Mouse (Mus musculus) right cerebral cortex, postnatal 25 days (tissue): Measurements from ENCODE around the gene Osbpl10.

ENCODE experiments used
- DNase-seq: peaks from one replicate; pipeline ENCODE4 v3.0.0; 2022

Gene Osbpl10

GRCm38 (mm10) chr9:115172096-115172495 is 193.7 kb downstream of the Osbpl10 start:
- DNase-seq: no peak

- no peak for DNase-seq
Observed at GRCm38 (mm10) chr9:115179154-115179553, 200.8 kb downstream of the Osbpl10 start.

- DNase-seq: no peak
Observed at GRCm38 (mm10) chr9:115179935-115180334, 201.6 kb downstream of the Osbpl10 start.

DNA sequence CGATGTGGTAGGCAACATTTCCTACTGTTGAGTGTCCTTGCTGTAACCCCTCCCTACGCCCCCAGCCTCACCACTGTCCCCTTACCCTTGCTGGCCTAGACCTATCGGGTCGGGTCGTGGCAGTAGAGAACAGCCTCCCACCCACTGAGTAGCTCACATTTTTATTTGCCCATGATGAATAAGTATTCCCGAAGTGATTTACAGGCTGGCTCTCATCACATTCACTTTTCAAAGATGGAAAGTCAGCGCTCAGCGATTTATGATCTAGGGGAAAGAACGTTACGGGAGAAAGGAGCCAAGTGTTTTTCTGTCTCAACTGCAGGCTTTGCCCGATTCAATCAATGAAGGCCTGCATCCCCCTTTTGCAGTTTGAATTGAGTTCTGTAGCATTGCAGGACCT is 208.0 kb downstream of the Osbpl10 start:
- no peak for DNase-seq

DNA sequence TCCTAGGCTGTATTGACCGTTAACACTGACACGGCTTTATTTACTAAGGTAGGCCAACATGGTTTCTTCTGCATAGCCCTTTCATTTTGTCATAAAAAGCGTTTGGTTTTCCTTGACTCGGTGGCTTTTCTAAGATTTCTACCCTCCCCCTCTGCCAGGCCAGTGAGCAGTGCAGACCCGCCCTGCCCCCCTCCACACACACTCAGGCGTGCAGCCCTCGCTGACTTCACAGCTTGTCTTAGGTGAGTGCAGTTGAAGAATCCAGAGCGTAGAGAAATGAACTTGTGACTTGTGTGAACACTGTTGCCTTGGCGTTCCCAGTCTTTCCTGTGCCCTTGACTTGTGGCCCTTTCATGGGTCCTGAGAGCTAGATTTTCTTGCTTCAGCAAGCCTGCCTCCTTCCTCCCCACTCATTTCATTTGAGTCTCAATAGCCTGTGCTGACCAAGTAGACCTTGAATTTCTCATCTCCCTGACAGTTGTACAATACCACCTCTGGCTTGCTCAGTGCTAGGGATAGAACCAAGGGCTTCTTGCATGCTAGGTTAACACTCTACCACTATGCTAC is 212.1 kb downstream of the Osbpl10 start:
- DNase-seq: no peak

- DNase-seq: no peak
Observed at GRCm38 (mm10) chr9:115192890-115193289, 214.5 kb downstream of the Osbpl10 start.

DNA sequence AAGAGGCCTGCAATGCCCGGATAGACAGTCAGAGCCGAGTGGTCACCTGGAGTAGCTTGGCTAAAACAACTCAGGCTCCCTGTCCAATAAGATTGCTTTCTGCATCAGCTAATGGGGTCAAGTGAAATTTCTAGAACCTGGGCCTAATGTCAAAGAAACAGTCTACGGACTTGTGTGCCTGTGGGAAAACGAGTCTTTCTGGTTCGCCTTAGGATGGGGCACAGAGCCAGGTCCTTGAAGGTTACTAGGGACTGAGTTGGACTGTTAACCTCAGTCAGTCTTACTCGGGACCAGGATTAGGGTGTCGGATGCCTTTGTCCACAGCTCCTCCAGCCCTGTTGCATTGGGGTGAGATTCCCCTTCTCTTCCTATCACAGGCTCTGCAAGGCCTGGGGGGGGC is 218.7 kb downstream of the Osbpl10 start:
- DNase-seq: no peak

DNA sequence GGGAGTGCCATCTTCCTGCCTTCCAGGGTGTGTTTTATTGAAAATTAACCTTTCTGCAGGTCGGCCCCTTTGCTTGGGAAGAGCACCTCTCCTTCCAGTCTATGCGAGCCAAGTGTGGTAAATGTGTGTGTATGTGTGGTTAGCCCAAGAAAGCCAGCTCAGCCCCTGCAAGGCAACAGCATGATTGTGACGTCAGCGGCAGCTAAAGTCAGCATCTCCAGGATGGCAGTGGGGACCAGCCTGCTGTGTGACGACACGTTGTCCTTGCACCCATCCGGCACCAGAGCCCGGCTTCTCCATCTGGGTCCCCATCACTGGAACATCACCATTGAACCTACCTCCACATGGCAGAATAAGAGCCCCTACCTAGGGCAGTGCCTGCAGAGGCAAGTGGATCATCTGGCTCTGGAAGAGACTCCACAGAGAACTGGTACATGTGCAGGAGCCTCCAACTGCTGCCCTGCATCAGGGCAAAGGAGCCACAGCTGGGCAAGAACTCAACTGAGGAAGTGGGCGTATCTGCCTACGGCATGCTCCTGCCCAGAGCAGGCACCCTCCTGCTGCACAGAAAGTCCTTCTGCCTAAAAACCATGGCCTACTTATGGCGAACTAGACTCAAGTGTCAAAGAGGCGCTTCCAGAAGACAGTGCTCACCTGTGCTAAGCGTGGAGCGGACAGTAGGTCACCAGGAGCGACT is 221.9 kb downstream of the Osbpl10 start:
- no peak for DNase-seq

DNA sequence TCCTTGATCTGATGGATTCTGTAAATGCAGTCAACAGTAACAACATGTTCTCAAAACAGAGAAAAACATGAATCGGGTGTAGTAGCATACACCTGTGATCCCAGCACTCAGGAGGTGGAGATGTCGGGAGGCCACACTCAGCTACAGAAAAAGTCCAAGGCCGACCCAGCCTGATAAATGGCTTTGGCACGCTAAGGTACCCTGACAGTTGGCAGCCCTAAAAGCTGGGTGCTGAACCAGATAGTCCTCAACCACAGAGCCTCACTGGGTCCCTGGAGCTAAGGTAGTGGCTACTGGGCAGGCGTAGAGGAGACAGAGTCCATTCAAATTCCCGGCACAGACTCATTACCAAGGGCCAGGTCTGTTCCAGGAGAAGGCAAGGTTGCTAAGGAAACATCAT is 222.9 kb downstream of the Osbpl10 start:
- DNase-seq: no peak

GRCm38 (mm10) chr9:115203136-115203535 is 224.8 kb downstream of the Osbpl10 start:
- no peak for DNase-seq

DNA sequence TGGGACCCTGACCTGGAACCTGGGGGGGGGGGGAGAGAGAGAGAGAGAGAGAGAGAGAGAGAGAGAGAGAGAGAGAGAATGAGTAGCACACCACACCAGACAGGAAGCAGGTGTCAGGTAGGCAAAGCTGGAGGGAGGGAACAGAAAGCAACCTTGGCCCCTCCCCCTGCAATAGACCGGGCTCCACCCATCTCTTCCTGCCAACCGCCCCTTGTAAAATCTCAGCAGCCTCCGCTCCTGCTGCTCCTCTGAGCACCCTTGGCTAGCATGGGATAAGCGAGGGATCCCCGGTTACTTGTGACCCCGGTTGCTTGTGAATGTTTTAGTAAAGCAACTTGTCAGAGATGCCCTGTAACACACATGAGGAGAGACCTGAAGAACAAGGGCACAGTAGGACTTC is 227.1 kb downstream of the Osbpl10 start:
- no peak for DNase-seq

DNA sequence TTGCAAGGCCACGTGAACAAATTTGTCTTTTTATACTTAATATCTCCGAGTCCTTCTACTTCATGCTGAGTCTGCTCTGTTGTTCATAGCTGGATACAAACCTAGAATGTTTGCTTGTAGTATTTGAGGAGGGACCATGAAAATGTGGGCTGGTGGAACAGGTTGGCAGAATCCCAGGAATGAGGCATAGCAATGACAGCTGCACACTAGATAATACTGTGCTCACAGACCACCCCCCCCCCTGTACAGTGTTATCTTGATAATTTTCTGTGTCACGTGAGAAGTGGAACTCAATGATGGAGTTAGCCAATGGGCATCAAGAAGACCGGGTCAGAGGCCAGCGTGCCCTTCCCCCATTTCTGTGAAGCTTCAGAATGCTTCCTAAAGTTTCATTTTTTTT is 227.8 kb downstream of the Osbpl10 start:
- DNase-seq: no peak

- no peak for DNase-seq
Observed at GRCm38 (mm10) chr9:115209737-115210136, 231.4 kb downstream of the Osbpl10 start.

- DNase-seq: no peak
Observed at GRCm38 (mm10) chr9:115210535-115210934, 232.2 kb downstream of the Osbpl10 start.

GRCm38 (mm10) chr9:115213755-115214264 is 235.4 kb downstream of the Osbpl10 start:
- DNase-seq: no peak

- no peak for DNase-seq
Observed at GRCm38 (mm10) chr9:115214572-115215571, 236.5 kb downstream of the Osbpl10 start.

DNA sequence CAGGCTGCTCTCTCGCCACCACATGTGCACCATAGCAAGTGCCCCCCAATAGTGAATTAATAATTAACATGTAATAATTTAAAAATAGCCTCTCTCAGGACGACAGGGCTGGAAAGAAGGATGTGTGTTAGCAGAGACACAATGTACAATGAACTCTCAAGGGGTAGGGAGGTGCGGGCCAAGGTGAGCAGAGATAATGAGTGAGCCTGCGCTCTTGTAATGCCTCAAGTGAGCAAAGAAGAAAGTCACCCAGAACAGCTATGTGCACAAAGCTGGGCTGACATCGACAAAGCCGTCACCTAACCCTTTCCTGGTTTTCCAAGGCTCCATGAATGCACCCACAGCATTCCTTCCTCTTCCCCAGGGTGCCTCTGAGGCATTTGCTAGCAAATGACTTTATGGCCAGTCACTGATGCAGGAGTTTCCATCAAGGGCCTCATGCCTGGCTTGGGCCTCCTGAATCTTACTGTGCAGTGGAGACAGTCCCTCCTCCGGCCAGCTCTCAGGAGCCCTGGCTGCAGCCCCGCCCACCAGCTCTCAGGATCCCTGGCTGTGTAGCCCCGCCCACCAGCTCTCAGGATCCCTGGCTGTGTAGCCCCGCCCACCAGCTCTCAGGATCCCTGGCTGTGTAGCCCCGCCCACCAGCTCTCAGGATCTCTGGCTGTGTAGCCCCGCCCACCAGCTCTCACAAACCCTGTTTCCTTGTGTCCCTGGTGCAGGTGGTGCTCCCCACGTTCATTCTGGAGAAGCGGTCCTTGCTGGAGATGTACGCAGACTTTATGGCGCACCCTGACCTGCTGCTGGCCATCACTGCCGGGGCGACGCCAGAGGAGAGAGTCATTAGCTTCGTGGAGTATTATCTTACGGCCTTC is 237.7 kb downstream of the Osbpl10 start:
- no peak for DNase-seq

- DNase-seq: no peak
Observed at GRCm38 (mm10) chr9:115217984-115218383, 239.6 kb downstream of the Osbpl10 start.

- DNase-seq: no peak
Observed at GRCm38 (mm10) chr9:115220466-115220865, 242.1 kb downstream of the Osbpl10 start.

DNA sequence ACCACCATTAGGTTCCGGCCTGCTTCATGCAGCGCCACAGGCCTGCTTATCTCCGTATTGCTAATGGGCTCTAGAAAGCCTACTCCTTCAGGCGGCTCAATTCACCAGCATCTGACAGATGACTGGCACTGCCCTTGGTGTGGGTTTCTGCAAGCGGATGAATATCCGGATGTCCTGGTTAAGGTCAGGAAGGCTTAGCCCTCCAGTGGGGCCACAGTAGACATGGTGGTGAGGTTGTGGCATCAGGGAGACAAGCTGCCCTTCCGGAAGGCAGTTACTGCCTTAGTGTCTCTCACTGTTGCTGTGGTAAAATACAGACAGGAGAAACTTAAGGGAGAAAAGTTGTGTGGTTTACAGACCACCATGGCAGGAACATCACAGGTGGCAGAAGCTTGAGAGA is 242.9 kb downstream of the Osbpl10 start:
- no peak for DNase-seq

GRCm38 (mm10) chr9:115224744-115225354 is 246.5 kb downstream of the Osbpl10 start:
- DNase-seq: no peak

GRCm38 (mm10) chr9:115229145-115229544 is 250.8 kb downstream of the Osbpl10 start:
- no peak for DNase-seq
